Mouse (Mus musculus): ENCODE measurements around the gene Brap. TPM values are rescaled to one million over a fixed set of nuclear protein-coding genes. Genes with fewer than 3 reads are reported as not detected.

The Brap gene
- polyA plus RNA-seq, 1 experiment from 2014 or later: 44.6 TPM

DNA sequence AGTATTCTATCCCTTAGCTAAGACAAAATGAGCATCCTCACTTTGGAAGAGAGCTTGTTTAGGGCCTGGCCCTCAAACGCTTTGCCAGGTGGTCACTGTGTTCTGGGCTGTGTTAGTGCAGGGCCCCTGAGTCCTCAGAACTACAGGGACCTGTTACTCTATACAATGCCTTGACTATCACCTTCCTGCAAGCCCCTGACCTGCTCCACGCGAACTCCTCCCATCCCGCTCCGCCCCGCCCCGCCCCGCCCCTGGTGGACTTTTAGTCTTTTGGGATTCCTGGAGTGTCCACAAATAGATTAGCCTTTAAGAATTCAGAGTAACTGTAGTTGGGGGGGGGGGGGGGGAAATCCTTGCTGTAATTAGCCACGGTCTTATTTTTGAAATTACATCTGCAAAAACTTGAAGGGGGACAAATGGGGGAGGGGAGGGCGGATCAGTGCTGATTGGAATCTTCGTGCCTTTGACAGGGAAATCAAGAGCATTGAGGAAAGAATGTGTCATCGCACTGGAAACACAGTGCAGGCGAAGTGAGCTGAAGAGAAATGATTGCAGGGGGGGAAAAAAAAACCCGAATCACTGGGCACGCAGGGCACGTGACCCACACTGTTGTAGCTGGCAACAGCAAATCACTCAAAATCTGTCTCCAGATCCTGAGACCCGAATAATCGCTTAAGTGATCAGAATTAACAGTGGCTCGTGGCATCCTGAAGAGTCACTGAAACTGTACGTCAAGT lies 44.3 kb downstream of the Brap start:
- Histone ChIP-seq H3K9ac (no peak overlapping the region), H3K27me3 (no peaks in the 10 kb centered on the region), H3K9me3 (no peaks in the 10 kb centered on the region), H3K4me3 (peak overlapping the region; percentile 19), H3K27ac (replicated peaks) (no peak overlapping the region), H3K36me3 (no peaks in the 10 kb centered on the region), H3K4me2 (peak overlapping the region; percentile 54), H3K4me1 (replicated peaks) (peaks cover 7% of the 10 kb centered on the region)
- ATAC-seq (ENCODE audit: low FRiP score, low read depth): no peak
- 6% methylated on average over 16 of the region's 20 CpGs for WGBS

DNA sequence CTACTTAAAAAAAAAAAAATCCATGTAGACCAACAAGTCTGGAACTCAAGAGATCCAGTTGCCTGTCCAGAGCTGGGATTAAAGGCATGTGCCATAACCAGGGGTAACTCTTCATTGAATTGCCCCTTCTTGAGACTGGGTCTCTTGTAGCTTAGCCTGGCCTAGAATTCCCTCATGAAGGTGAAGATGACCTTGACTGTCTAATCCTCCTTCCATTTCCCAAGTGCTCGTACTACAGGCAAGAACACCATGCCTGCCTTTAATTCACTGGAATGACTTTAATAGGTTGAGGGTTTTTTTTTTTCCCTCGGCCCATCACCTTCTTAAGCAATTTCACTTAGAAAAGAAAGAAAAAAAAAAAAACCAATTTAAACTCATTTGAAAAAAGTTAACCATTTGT lies 50.0 kb downstream of the Brap start:
- Histone ChIP-seq H3K27me3 (no peaks in the 10 kb centered on the region), H3K4me2 (peak overlapping the region; percentile 81), H3K9ac (no peak overlapping the region), H3K27ac (replicated peaks) (no peak overlapping the region), H3K4me1 (replicated peaks) (peaks cover 29% of the 10 kb centered on the region), H3K9me3 (no peaks in the 10 kb centered on the region), H3K36me3 (no peaks in the 10 kb centered on the region), H3K4me3 (peak overlapping the region; percentile 96)
- WGBS: 45% methylated on average over 2 of the region's 2 CpGs
- ATAC-seq (ENCODE audit: low FRiP score, low read depth): no peak

DNA sequence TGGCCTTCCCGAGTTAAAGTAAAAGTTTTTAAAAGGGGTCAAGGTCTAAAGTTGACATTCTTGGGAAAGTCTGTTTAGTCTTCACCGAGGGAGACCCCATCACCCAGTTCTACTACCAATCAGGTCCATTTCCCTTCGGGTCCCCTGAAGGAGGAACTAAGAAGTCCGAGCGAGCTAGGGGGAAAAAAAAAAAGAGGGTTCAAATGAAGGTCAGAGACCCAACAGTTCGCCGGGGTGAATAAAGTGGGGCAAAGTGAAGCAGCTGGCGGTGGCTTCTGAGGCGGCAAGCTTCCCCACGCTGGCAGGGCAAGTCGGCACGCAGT lies 50.4 kb downstream of the Brap start:
- peak overlapping the region; percentile 98 for H3K9ac ChIP-seq
- H3K9me3 ChIP-seq: no peaks in the 10 kb centered on the region
- 1% methylated on average over 12 of the region's 12 CpGs for WGBS
- peak overlapping the region; percentile 96 for H3K4me3 ChIP-seq
- no peaks in the 10 kb centered on the region for H3K36me3 ChIP-seq
- no peaks in the 10 kb centered on the region for H3K27me3 ChIP-seq
- no peak for ATAC-seq (ENCODE audit: low FRiP score, low read depth)
- H3K27ac ChIP-seq (replicated peaks): peak overlapping the region; percentile 94
- peak overlapping the region; percentile 81 for H3K4me2 ChIP-seq
- H3K4me1 ChIP-seq (replicated peaks): peaks cover 33% of the 10 kb centered on the region

DNA sequence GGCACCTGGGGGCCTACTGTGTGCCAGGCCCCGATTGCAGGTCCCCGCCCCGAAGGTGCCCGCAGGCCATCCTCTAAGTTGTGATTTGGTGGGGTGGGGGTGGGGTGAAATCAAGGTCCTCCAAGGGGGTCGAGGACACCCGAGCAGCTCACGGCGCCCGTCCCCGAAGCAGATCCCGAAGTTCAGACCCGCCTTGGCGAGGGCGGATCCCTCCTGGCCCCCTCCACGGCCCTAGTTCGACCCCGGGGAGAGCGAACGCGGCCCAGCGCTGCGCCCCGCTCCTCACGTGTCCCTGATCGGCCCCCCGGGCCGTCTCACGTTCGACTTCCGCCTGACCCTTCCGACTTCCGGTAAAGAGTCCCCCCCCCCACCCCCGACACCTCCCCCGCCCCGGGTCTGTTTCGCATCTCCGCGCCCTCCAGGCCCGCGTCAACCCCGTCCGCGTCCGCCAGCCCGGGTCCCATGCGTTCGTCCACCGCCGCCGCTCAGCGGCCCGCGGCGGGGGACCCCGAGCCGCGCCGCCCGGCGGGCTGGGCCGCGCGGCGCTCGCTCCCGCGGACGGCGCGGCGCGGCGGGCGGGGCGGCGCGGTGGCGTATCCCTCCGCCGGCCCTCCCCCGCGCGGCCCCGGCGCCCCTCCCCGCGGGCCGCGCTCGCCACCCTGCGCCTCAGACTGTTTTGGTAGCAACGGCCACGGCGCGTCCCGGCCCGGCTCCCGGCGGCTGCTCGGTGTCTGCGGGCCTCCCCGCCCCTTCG lies 51.0 kb downstream of the Brap start, which contains the start of gene Atxn2:
TSS of gene Atxn2 (plus strand) at position 164 of the 754 bp plus-strand sequence.
- peak within 1 kb of the TSS; percentile 96 for H3K4me3 ChIP-seq
- 1% methylated on average over 64 of the region's 103 CpGs for WGBS
- H3K27ac ChIP-seq (replicated peaks): peak within 1 kb of the TSS; percentile 94
- H3K9ac ChIP-seq: peak within 1 kb of the TSS; percentile 98
- no peaks in the 10 kb centered on the region for H3K9me3 ChIP-seq
- H3K36me3 ChIP-seq: no peaks in the 10 kb centered on the region
- peak; percentile 82 for ATAC-seq (ENCODE audit: low FRiP score, low read depth)
- peak within 1 kb of the TSS; percentile 81 for H3K4me2 ChIP-seq
- peaks cover 39% of the 10 kb centered on the region for H3K4me1 ChIP-seq (replicated peaks)
- H3K27me3 ChIP-seq: no peaks in the 10 kb centered on the region

DNA sequence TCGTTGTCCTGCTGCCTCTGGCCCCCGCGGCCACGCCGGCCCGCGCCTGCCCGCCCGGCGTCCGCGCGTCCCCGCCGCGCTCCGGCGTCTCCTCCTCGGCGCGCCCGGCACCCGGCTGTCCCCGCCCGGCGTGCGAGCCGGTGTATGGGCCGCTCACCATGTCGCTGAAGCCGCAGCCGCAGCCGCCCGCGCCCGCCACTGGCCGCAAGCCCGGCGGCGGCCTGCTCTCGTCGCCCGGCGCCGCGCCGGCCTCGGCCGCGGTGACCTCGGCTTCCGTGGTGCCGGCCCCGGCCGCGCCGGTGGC lies 51.5 kb downstream of the Brap start:
- under 1% methylated on average over 37 of the region's 57 CpGs for WGBS
- ATAC-seq (ENCODE audit: low FRiP score, low read depth): peak; percentile 61
- no peaks in the 10 kb centered on the region for H3K36me3 ChIP-seq
- H3K4me2 ChIP-seq: peak overlapping the region; percentile 73
- H3K9ac ChIP-seq: peak overlapping the region; percentile 98
- H3K27me3 ChIP-seq: no peaks in the 10 kb centered on the region
- H3K9me3 ChIP-seq: no peaks in the 10 kb centered on the region
- peaks cover 43% of the 10 kb centered on the region for H3K4me1 ChIP-seq (replicated peaks)
- peak overlapping the region; percentile 96 for H3K4me3 ChIP-seq
- peak overlapping the region; percentile 94 for H3K27ac ChIP-seq (replicated peaks)

DNA sequence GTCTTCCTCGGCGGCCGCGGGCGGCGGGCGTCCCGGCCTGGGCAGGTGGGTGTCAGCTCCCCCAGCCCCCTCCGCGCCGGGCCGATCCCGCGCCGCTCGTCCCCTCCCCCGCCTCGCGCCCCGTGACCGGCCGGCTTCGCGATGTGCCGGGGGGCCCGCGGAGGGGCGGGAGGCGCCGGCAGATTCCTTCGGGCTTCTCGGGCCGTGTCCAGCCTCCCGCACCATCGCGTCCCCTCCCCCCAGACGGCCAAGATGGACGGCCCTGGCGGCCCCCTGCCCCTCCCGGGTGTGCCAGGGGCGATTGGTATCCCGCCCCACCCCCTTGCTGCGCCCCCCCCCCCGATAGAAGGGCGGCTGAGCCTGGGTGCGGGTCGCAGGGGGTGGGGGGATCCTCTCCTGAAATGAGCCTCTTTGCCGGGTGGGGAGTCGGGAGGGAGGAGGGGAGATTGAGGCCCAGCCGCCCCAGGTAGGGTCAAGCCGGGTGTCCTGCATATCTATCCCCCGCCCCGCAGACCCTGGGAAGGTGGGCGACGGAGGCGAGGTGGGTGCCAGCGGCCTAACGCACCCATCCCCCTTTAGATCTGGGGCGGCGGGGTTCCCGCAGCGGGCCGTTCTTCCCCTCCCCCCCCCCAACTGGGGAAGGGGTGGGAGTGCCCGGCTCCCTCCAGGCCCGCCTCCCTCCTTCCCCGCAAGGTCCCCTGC lies 52.0 kb downstream of the Brap start:
- peak overlapping the region; percentile 96 for H3K4me3 ChIP-seq
- 0% methylated on average over 26 of the region's 66 CpGs for whole genome bisulfite sequencing

DNA sequence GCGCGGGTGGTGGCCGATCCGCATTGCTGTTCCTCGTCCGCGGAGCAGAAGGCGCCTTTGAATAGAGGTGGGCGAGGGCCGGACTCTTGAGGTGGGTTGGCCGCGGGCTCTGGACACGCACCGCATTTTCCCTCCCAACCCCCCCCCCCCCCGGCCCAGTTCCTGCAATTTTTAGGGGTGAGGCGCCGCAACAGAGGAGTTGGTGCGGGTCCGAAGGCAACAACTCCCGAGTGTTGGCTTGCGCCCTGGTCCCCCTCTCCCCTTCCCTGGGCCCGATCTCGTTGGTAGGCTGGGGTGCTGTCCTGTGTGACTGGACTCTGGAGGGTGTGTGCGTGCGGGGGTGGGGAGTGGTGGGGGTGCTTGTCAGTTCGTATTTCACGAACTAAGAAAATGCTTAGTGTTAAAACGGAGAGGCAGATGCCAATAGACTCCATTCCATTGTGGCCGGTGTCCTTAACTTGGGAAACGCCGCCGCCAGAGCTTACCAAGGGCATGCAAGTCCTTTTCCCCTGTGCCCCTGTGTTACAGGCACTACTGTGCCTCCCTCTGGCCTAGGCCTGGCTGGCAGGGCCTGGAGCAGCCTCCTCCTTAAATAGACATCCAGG lies 52.7 kb downstream of the Brap start:
- under 1% methylated on average over 24 of the region's 32 CpGs for WGBS
- peaks cover 43% of the 10 kb centered on the region for H3K4me1 ChIP-seq (replicated peaks)
- H3K27me3 ChIP-seq: no peaks in the 10 kb centered on the region
- peak overlapping the region; percentile 94 for H3K27ac ChIP-seq (replicated peaks)
- peak; percentile 29; the same call in 1 of the 2 replicates for ATAC-seq (ENCODE audit: low FRiP score, low read depth)
- no peaks in the 10 kb centered on the region for H3K36me3 ChIP-seq
- H3K9me3 ChIP-seq: no peaks in the 10 kb centered on the region
- H3K4me3 ChIP-seq: peak overlapping the region; percentile 96
- H3K9ac ChIP-seq: peak overlapping the region; percentile 98
- peak overlapping the region; percentile 73 for H3K4me2 ChIP-seq

More for the DNA sequence above, 52.0 kb downstream of the Brap start:
- H3K27ac ChIP-seq (replicated peaks): peak overlapping the region; percentile 94
- H3K27me3 ChIP-seq: no peaks in the 10 kb centered on the region
- H3K4me2 ChIP-seq: peak overlapping the region; percentile 73
- peak; percentile 31 for ATAC-seq (ENCODE audit: low FRiP score, low read depth)
- peaks cover 43% of the 10 kb centered on the region for H3K4me1 ChIP-seq (replicated peaks)
- H3K9me3 ChIP-seq: no peaks in the 10 kb centered on the region
- H3K36me3 ChIP-seq: no peaks in the 10 kb centered on the region
- peak overlapping the region; percentile 98 for H3K9ac ChIP-seq

DNA sequence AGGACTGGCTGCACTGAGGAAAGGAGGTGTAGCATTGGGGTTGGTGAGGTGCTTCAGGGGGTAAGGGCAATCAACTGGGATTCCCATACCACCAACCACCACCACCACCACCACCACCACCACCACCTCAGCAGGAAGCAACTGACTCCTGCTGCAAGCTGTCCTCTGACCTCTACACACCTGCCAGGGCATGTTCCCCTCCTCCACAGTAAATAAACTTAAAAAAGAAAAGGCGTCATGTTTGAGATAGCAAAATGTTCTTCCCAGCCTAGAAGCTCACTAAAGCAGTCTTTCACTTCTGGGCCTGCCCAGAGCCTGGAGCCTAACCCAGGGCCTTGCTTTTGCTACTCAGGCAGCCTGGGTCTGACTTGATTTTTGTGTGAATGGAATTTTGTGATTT lies 54.0 kb downstream of the Brap start:
- no peak for ATAC-seq (ENCODE audit: low FRiP score, low read depth)
- Histone ChIP-seq H3K36me3 (no peaks in the 10 kb centered on the region), H3K27ac (replicated peaks) (no peak overlapping the region), H3K27me3 (no peaks in the 10 kb centered on the region), H3K4me1 (replicated peaks) (peaks cover 52% of the 10 kb centered on the region), H3K9me3 (no peaks in the 10 kb centered on the region), H3K9ac (no peak overlapping the region), H3K4me3 (peak overlapping the region; percentile 96; the same call in 1 of the 2 replicates), H3K4me2 (peak overlapping the region; percentile 73)
- WGBS: 83% methylated on average over 1 of the region's 1 CpGs

DNA sequence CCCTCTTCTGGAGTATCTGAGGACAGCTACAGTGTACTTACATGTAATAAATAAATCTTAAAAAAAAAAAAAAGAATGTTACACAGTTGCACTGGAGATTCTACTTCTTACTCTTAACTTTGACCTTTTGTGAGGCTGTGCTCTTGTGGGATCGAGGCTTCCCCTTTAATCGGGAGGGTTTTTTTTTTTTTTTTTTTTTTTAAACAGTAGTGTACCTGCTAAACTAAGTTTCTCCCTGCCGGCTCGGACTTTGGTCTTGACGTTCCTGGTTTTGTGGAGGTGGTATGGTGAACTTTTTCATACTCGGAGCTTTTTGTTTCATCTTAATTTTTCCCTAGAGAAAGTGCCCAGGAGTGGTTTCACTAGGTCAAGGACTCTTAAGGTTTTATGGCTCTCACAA lies 54.6 kb downstream of the Brap start:
- peaks cover 57% of the 10 kb centered on the region for H3K4me1 ChIP-seq (replicated peaks)
- no peaks in the 10 kb centered on the region for H3K9me3 ChIP-seq
- H3K36me3 ChIP-seq: no peaks in the 10 kb centered on the region
- H3K27me3 ChIP-seq: no peaks in the 10 kb centered on the region
- no peak overlapping the region for H3K4me2 ChIP-seq
- no peak overlapping the region for H3K4me3 ChIP-seq
- WGBS: 85% methylated on average over 6 of the region's 6 CpGs
- H3K27ac ChIP-seq (replicated peaks): no peak overlapping the region
- H3K9ac ChIP-seq: no peak overlapping the region
- ATAC-seq (ENCODE audit: low FRiP score, low read depth): no peak

DNA sequence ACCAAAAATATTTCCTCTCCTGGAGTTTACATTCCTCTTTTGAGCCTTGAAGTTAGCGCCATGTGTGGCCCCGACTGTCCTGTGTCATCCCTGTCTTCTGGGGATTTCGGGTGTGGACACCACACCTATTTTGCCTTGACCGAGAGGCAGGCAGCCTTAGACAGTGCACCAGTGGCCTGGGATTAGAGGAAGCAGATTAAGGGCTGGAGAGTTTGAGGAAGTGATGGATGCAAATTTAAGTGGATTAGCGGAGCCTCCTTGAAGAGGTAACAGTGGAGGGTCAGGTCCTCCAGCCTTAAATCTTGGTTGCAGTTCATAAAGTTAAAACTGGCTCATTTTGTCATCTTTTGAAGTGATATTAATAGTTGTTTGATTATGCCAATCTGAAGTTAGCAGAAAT lies 58.1 kb downstream of the Brap start:
- H3K27ac ChIP-seq (replicated peaks): no peak overlapping the region
- H3K27me3 ChIP-seq: no peaks in the 10 kb centered on the region
- ATAC-seq (ENCODE audit: low FRiP score, low read depth): no peak
- H3K9me3 ChIP-seq: no peaks in the 10 kb centered on the region
- no peak overlapping the region for H3K4me3 ChIP-seq
- WGBS: 90% methylated on average over 5 of the region's 5 CpGs
- no peak overlapping the region for H3K9ac ChIP-seq
- H3K36me3 ChIP-seq: no peaks in the 10 kb centered on the region
- H3K4me2 ChIP-seq: no peak overlapping the region
- H3K4me1 ChIP-seq (replicated peaks): peaks cover 49% of the 10 kb centered on the region

DNA sequence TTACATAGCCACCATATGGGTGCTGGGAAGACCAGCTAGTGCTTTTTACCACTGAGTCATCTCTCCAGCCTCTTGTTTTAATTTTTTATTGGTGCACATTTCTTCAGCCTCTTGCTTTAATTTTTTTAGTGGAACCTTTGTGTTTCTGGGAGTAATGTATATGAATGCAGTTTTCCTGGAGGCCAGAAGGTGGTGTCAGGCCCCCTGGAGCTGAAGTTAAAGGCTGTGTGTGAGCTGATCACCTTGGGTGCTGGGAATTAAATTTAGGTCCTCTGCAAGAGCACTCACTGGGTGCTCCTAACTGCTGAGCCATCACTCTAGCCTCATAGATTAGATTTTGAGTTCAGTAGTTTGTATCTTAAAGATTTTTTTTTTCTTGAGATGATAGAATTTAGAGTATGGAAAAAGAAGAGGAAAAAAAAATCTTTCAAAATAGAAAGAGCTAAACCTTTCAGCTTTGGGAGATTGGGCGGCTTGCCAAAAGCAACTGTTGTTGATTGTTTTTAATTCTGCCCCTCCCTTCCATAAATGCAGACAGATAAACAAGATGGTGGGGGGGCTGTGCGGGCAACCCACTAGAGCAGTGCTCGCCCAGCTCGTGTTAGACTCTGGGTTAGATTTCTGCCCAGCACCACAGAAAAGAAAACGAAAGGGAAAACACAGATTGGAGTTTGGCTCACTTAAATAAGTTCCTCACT lies 60.7 kb downstream of the Brap start:
- ATAC-seq (ENCODE audit: low FRiP score, low read depth): no peak
- WGBS: 83% methylated on average over 5 of the region's 5 CpGs

More for the DNA sequence above, 60.7 kb downstream of the Brap start:
- Histone ChIP-seq H3K27ac (replicated peaks) (no peak overlapping the region), H3K4me1 (replicated peaks) (peaks cover 28% of the 10 kb centered on the region), H3K4me3 (no peak overlapping the region), H3K27me3 (no peaks in the 10 kb centered on the region), H3K4me2 (no peak overlapping the region), H3K36me3 (no peaks in the 10 kb centered on the region), H3K9ac (no peak overlapping the region), H3K9me3 (no peaks in the 10 kb centered on the region)
